Mouse (Mus musculus): ENCODE data around the gene Serpina3n.
"Not testable (repeated sequence)": the region's sequence is repeated elsewhere in the genome, so short reads cannot be mapped to it uniquely, and the experiment has no call there.

DNA sequence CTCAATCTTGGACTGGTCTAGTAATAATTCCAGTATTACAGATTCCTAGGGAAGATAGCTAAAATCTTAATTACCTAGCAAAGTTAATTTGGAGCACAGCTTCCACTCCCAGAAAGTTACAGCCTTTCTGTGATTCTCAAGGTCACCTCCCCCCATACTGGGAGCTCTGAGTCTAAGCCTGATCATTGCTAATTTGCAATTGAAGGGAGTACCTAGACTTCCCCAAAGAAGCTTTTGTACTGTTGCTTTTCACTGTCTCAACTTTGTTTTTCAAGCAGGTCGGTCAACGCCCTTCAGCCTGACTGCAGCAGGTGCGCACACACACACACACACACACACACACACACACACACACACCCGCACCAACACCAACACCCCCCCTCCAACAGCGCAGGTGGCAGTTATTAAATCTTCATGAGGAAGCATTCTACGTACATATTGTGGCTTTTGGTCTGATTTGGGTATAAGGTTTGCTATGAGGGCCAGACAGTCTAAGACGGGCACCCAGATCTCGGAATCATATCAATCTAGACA is 25.4 kb upstream of the Serpina3n start:
- TF ChIP-seq CTCF, EP300 (IDR thresholded peaks at IDR 0.05; ENCODE audit: low read depth): not testable (repeated sequence)
